Mouse (Mus musculus) C2C12 (cell line): ENCODE measurements around the gene Ddx20. TPM values are rescaled to one million over a fixed set of nuclear protein-coding genes. Genes with fewer than 3 reads are reported as not detected.

Experiments
- H3K27me3 ChIP-seq: one replicate; pipeline ENCODE4 v1.6.1; 2011; ENCODE audit not compliant: control insufficient read depth, insufficient read depth, insufficient read length
- H3K36me3 ChIP-seq: one replicate; pipeline ENCODE4 v1.6.1; 2011; ENCODE audit not compliant: control insufficient read depth, insufficient read depth
- H3K4me3 ChIP-seq: one replicate; pipeline ENCODE4 v1.5.1; 2011; ENCODE audit warnings: mild to moderate bottlenecking, control low read depth; ENCODE audit not compliant: poor library complexity, insufficient read depth, severe bottlenecking
- H3K79me2 ChIP-seq: one replicate; pipeline ENCODE4 v1.6.1; 2011; ENCODE audit not compliant: control insufficient read depth, insufficient read depth
- H3K79me3 ChIP-seq: one replicate; pipeline ENCODE4 v1.6.1; 2011; ENCODE audit warnings: low read depth, control low read depth
- H3ac ChIP-seq: one replicate; pipeline ENCODE3; 2011; ENCODE audit warnings: low read depth; ENCODE audit not compliant: control insufficient read depth, insufficient read length
- CEBPB ChIP-seq: IDR thresholded peaks from one replicate; pipeline ENCODE4 v1.6.1; 2011; ENCODE audit warnings: low read depth, mild to moderate bottlenecking, control low read depth, moderate library complexity
- CTCF ChIP-seq: IDR thresholded peaks from one replicate; pipeline ENCODE4 v1.5.1; 2011; ENCODE audit not compliant: control insufficient read depth, insufficient read depth, insufficient read length
- FOSL1 ChIP-seq: IDR thresholded peaks from one replicate; pipeline ENCODE4 v1.8.0; 2011; ENCODE audit warnings: mild to moderate bottlenecking, low read length; ENCODE audit not compliant: poor library complexity, insufficient read depth, severe bottlenecking
- MAX ChIP-seq: IDR thresholded peaks from one replicate; pipeline ENCODE4 v1.6.1; 2011; ENCODE audit warnings: mild to moderate bottlenecking, control low read depth
- MYOD1 ChIP-seq: IDR thresholded peaks from one replicate; pipeline ENCODE4 v1.6.1; 2011; ENCODE audit warnings: low read depth; ENCODE audit not compliant: control insufficient read depth, insufficient read length
- MYOG ChIP-seq: IDR thresholded peaks from one replicate; pipeline ENCODE4 v1.6.1; 2011; ENCODE audit not compliant: control insufficient read depth, insufficient read length; ENCODE audit errors: extremely low read depth
- USF1 ChIP-seq: IDR thresholded peaks from one replicate; pipeline ENCODE4 v1.6.1; 2011; ENCODE audit warnings: low read depth, mild to moderate bottlenecking, control low read depth, moderate library complexity
- polyA plus RNA-seq: library from polyadenylated mRNA; unstranded; fragments of >200 nt; fragmentation: generic; extraction: Trizol; gene quantifications from one replicate; pipeline ENCODE4 v1.2.1, GENCODE M21; 2012; ENCODE audit warnings: missing spikeins

The Ddx20 gene
- polyA plus RNA-seq, 1 experiment, result 15.7 TPM

- Histone ChIP-seq H3K79me2 (no peaks in the 10 kb centered on the region), H3K4me3 (no peak overlapping the region), H3K27me3 (peaks cover 32% of the 10 kb centered on the region), H3K79me3 (no peaks in the 10 kb centered on the region), H3ac (no peak overlapping the region), H3K36me3 (no peaks in the 10 kb centered on the region)
- TF ChIP-seq CTCF, result no peak
- TF ChIP-seq FOSL1, result no peak
Observed at GRCm38 (mm10) chr3:105698311-105698710, 10.9 kb upstream of the Ddx20 start.

- Histone ChIP-seq H3K27me3 (peaks cover 40% of the 10 kb centered on the region), H3K4me3 (no peak overlapping the region), H3ac (no peak overlapping the region), H3K79me3 (no peaks in the 10 kb centered on the region), H3K79me2 (no peaks in the 10 kb centered on the region), H3K36me3 (no peaks in the 10 kb centered on the region)
- no peak for TF ChIP-seq CEBPB
- no peak for TF ChIP-seq CTCF
- TF ChIP-seq MYOD1, result no peak
- TF ChIP-seq USF1, result no peak
Observed at GRCm38 (mm10) chr3:105697148-105697441, 9.7 kb upstream of the Ddx20 start.

- H3K4me3 ChIP-seq, result no peak overlapping the region
- TF ChIP-seq MYOG (no peak), MYOD1 (no peak), FOSL1 (no peak), USF1 (no peak), CEBPB (no peak), MAX (no peak)
- H3K36me3 ChIP-seq, result no peaks in the 10 kb centered on the region
- no peaks in the 10 kb centered on the region for H3K79me3 ChIP-seq
- H3ac ChIP-seq, result no peak overlapping the region
- peaks cover 40% of the 10 kb centered on the region for H3K27me3 ChIP-seq
- no peaks in the 10 kb centered on the region for H3K79me2 ChIP-seq
Observed at GRCm38 (mm10) chr3:105696387-105697147, 9.2 kb upstream of the Ddx20 start.

DNA sequence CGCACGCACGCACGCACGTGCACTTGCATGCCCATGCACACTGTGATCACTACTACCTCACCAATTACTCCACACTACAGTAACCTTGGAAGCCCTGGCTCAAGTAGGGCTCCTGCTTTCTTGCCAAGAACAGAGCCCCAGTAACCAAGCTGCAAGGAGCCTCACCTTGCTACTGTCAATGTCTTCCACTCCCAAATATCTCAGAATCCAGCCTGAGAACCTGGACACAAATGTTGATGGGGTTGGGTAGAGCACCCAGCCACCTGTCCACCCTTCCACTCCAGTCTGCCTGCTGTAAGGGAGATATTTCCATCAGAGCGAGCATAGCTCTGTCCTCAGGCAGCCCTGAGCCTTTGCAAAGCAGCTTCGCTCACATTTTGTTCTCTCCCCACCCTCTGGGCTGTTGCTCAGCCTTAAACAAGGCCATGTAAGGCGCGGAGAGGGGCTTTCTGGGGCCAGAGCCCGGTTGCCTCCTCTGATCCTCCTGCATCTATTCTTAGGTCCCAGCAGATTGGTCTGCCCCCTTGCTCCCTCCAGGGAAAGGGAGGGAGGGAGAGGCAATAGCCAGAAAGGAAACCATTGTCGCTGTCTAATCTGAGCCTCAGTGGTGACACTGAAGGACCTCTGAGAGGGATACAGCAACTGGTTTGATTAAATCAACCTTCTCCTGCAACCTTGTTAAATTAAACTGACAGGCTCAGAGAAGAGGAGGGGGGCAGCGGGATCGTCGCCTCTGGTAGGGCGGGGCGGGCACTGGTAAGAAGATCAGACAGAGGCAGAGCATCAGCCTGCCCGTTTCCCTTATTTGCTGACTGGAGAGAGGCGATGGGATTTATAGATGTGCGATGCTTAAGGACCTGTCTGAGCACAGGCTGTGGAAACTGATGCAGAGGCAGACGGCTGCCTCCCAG is 8.4 kb upstream of the Ddx20 start:
- TF ChIP-seq MYOG (no peak), MYOD1 (no peak), FOSL1 (no peak), CEBPB (no peak), MAX (no peak)
- H3K27me3 ChIP-seq, result peaks cover 40% of the 10 kb centered on the region
- H3K36me3 ChIP-seq, result no peaks in the 10 kb centered on the region

GRCm38 (mm10) chr3:105693327-105694080 is 6.1 kb upstream of the Ddx20 start:
- H3ac ChIP-seq, result no peak overlapping the region
- H3K79me2 ChIP-seq, result no peaks in the 10 kb centered on the region
- peaks cover 40% of the 10 kb centered on the region for H3K27me3 ChIP-seq

More for the DNA sequence above, 8.4 kb upstream of the Ddx20 start:
- Histone ChIP-seq H3ac (no peak overlapping the region), H3K79me2 (no peaks in the 10 kb centered on the region), H3K4me3 (no peak overlapping the region), H3K79me3 (no peaks in the 10 kb centered on the region)

GRCm38 (mm10) chr3:105688536-105688935 is 1.2 kb upstream of the Ddx20 start:
- Histone ChIP-seq H3K36me3 (peaks cover 14% of the 10 kb centered on the region), H3K79me3 (peaks cover 20% of the 10 kb centered on the region), H3K4me3 (no peak overlapping the region), H3ac (no peak overlapping the region), H3K79me2 (peaks cover 24% of the 10 kb centered on the region), H3K27me3 (peaks cover 10% of the 10 kb centered on the region)
- TF ChIP-seq FOSL1 (no peak), MAX (no peak), USF1 (no peak), MYOD1 (no peak), CTCF (no peak), CEBPB (no peak), MYOG (no peak)

More at GRCm38 (mm10) chr3:105693327-105694080, 6.1 kb upstream of the Ddx20 start:
- TF ChIP-seq MYOG (no peak), CTCF (no peak), MAX (no peak), FOSL1 (no peak), CEBPB (no peak), USF1 (no peak), MYOD1 (no peak)
- H3K79me3 ChIP-seq, result no peaks in the 10 kb centered on the region
- no peaks in the 10 kb centered on the region for H3K36me3 ChIP-seq
- no peak overlapping the region for H3K4me3 ChIP-seq
